Mouse (Mus musculus): ENCODE data around the gene Pbx4.

DNA sequence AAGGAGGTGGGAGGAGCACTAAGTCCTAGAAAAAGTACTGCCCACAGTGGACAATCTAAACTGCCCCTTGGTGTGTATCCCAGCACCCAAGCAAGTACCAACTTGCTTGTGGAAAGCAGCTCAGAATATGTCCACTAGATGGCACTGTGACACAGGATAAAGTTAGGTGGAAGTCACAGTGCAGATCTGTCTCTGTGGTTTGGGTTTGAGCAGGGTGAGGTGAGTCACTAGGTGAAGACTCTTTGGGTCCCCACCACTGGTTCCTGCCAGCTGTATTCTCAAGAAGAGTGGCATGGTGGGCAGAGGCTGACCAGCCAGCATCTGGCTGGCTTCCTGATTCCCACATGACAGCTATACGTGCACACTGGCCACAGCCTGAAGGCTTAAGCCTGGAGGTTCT lies 86.7 kb downstream of the Pbx4 start:
- TF ChIP-seq E2F4 (IDR thresholded peaks at IDR 0.05; ENCODE audit: insufficient replicate concordance, low read depth, low read length) (no peak), CTCF (conservative IDR thresholded peaks at IDR 0.05 in 1 of 2, IDR thresholded peaks at IDR 0.05 in 1 of 2; ENCODE audit: low read depth in 2 of 2, low read length in 2 of 2) (peak; percentile 88 to 95), POLR2A (IDR thresholded peaks at IDR 0.05; ENCODE audit: low read depth, low read length) (0 out of 2 replicates have a peak, but pooled peaks have one; percentile 29), KAT2A (IDR thresholded peaks at IDR 0.05; ENCODE audit: insufficient replicate concordance, low read length) (no peak), ZMIZ1 (IDR thresholded peaks at IDR 0.05; ENCODE audit: low read depth, low read length) (no peak), SMC3 (IDR thresholded peaks at IDR 0.05; ENCODE audit: low read depth, low read length) (peak; percentile 92), SIN3A (IDR thresholded peaks at IDR 0.05; ENCODE audit: low read length) (peak; percentile 73), POLR2AphosphoS2 (IDR thresholded peaks at IDR 0.05; ENCODE audit: low read depth, low read length) (no peak), MEF2A (IDR thresholded peaks at IDR 0.05; ENCODE audit: borderline replicate concordance, low read depth, low read length) (peak; percentile 69; the same call in 1 of the 2 replicates), EP300 (IDR thresholded peaks at IDR 0.05; ENCODE audit: low read length) (peak; percentile 77), NRF1 (IDR thresholded peaks at IDR 0.05; ENCODE audit: low read depth, low read length) (no peak), CHD2 (IDR thresholded peaks at IDR 0.05; ENCODE audit: low read length) (no peak), CHD1 (IDR thresholded peaks at IDR 0.05; ENCODE audit: low read depth, low read length) (no peak), RCOR1 (conservative IDR thresholded peaks at IDR 0.05; ENCODE audit: low read depth, low read length) (no peak)

Data from CH12.LX (cell line).